Mouse (Mus musculus) testis, postnatal 10 days (tissue): ENCODE results near the gene Fam102a.

Experiments used
- DNase-seq: peaks from one replicate; pipeline ENCODE4 v3.0.0; 2021; ENCODE audit warnings: low spot score

Gene Fam102a

DNA sequence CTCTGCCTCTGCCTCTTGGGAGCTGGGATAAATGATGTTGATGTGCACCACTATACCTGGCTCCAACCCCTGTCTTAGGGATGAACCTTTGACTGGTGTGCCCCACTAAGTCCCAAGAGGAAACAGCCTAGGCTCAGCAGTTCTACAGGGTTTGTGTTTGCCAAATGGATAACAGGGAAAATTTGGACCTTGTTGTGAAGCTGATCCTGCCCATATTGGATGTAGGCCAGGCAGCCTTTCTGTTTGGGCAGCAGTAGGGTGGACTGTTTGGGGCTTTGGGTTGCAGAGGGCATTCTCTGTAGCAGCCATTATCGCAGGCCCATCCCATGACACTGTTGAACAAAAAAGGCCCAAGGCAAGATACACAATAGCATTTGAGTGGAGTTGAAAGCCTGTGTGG, 11.8 kb downstream of the Fam102a start:
- no peak for DNase-seq

GRCm38 (mm10) chr2:32547380-32547779, 12.2 kb downstream of the Fam102a start:
- no peak for DNase-seq

GRCm38 (mm10) chr2:32547964-32548739, 13.0 kb downstream of the Fam102a start:
- no peak for DNase-seq

- no peak for DNase-seq
Observed at GRCm38 (mm10) chr2:32549171-32549570, 14.0 kb downstream of the Fam102a start.

- DNase-seq = peak; percentile 81
Observed at GRCm38 (mm10) chr2:32549764-32550163, 14.6 kb downstream of the Fam102a start.

- DNase-seq = no peak
Observed at GRCm38 (mm10) chr2:32551236-32551635, 16.1 kb downstream of the Fam102a start.

- no peak for DNase-seq
Observed at GRCm38 (mm10) chr2:32553592-32554148, 18.5 kb downstream of the Fam102a start.

GRCm38 (mm10) chr2:32555484-32555883, 20.4 kb downstream of the Fam102a start:
- no peak for DNase-seq

GRCm38 (mm10) chr2:32556019-32556418, 20.9 kb downstream of the Fam102a start:
- no peak for DNase-seq

GRCm38 (mm10) chr2:32559570-32559969, 24.4 kb downstream of the Fam102a start:
- no peak for DNase-seq

DNA sequence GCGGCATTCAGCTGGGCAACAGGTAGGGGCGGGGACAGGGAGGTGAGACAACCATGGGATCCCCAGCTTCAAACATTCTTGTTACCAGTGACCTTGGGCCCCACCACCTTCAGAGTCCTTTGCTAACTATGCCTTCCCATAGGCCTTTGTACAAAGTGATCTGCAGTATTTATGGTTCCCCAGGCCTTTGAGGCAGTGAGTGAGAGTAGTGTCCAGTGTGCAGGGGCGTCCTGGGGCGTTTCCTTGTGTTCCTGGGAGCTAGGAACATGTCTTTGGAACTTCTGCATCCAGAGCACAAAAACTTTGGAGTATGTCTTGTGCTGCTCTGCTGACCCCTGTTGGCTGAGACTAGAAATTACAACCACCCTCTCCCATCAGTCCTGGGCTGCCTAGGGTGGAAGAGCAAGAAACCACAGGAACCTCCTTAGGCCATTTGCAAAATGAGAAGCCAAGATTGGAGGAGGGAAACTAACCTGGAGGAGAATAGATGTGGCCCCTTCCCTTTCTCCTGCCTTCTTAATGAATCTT, 31.5 kb downstream of the Fam102a start:
- peak; percentile 74 for DNase-seq

GRCm38 (mm10) chr2:32568149-32568548, 33.0 kb downstream of the Fam102a start:
- DNase-seq = peak; percentile 69

DNA sequence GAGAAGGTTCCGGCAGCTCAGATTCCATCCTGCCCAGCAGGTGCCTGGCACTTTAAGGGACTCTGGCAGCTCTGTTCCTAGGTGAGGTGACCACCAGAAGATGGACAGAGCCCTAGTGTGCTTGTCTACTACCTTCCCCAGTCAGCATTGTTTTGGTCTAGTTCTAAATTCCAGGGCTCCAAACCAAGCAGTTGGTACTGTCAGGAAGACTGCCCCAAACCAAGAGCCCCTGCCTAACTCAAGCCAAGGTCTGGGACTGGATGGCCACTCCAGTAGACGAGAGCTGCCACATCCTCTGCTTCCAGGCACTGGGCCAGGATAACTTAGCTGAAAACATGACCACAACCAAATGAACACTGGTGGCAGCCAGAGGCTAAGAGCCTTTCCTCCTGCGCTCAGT, 33.8 kb downstream of the Fam102a start:
- no peak for DNase-seq

GRCm38 (mm10) chr2:32570698-32571494, 35.8 kb downstream of the Fam102a start, which contains the start of gene Dpm2:
Gene Dpm2 (plus strand): TSS chr2:32570858.
- DNase-seq = peak; percentile 90

DNA sequence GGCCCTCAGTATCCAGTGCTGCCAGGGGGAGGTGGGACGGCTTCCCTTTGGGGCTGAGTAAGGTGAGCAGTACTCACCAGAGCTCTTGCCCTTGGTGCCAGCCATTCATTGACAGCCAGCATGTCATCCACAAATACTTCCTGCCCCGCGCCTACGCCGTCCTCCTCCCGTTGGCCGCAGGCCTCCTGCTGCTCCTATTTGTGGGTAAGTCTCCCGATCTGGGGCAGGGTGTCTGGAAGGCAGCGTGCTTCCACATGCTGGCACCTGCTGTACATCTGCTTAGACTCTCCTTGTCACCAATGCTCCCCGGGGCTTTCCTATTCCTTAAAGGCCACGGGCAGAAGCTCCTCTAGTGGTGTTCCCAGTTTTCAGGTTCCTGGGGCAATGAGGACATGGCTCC, 37.1 kb downstream of the Fam102a start:
- no peak for DNase-seq

DNA sequence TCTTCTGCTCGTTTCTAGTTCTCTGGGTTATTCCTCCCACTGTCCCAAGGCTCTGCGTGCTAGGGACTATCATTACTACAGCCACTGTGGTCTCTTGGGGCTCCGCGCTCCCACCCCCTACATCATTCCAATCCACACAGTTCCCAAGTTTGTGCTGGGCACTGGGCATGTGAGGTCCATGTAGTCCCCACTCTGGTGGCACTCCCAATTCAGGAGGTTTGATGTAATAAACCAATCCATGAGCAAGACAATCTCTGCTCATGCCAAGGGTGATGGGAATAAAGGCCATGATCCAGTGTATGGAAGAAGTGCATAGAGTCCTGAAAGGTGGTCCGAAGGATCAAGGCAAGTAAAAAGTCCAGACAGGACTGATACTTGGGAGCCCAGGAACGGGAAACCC, 39.4 kb downstream of the Fam102a start, which contains the start of gene Pip5kl1:
TSS of gene Pip5kl1 (plus strand) at position 301 of the 400 bp plus-strand sequence.
- DNase-seq = no peak

DNA sequence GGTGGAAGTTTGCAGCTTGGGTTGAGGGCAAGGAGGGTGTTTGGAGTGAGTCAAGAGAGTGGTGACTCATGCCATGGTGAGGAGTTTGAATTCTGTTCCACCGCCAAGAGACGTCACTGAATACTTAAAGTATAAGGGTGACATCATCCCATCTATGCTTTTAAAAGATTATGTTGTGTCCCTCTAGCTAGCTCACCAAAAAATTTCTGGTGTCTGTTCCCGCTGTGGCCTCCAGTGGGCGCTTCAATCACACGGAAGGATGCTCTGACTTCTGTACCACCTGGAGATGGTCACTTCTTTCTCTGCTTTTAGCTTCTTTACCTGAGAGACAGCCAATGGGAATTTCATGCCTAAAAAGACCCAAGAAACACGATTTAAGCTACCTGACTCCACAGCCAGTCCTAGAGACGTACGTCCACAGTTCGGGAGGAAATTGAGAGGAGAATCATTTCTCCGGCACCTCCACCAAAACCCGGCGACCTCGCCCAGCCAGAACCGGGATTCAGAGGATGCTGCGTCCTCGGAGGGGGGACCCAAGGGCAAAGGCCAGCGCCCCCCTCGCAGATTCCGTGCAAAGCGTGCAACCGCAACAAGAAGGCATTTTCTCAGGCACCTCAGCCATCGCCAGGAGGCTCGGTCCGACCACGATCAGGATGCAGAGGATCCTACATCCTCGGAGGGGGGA, 39.9 kb downstream of the Fam102a start:
- no peak for DNase-seq

DNA sequence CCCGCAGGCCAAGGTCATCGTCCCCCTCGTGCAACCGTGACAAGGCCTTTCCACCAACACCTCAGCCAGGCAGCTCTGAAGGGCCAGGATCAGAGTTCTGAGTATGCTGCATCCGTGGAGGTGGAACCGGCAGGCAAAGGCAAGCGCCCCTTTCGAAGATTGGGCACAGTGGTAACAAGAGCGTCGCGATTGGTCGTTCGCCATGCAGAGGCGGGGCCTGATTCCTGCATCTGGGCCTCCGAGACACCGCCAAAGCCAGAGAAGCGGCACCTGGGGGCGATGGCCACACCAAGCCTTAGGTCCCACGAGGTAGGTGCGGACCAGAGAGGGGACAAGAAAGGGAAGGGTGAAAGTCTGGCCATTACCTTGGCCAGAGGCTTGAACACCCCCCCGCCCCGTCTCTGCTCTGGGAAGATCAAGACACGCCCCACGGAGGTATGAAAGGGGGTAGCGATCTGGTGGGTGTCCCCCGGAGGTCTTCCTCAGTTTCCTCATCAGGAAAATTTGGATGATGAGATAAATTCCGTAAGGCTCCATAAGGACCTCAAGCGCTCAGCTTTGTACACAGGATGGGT, 40.5 kb downstream of the Fam102a start, which contains the start of gene 9430097D07Rik:
TSS of gene 9430097D07Rik (minus strand) at position 99 of the 575 bp plus-strand sequence.
- DNase-seq = no peak

DNA sequence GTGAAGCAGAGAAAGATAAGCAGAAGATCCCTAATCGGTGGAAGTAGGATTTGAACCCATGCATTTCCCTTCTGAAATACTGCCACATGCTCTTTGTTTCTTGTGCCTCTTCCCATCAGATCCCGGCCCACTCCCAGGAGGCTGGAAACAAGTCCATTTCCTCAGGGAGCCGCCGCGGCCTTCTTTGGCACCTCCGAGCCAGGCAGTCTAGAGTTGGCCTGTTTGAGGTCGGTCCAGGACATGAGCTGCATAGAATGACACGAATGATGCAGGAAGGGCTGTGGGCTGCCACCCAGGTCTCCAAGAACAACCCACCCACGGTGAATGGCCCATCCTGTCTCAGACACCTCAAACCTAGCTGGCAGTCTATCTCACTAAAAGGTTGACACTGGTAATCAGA, 41.4 kb downstream of the Fam102a start:
- DNase-seq = no peak

GRCm38 (mm10) chr2:32578146-32579046, 43.3 kb downstream of the Fam102a start:
- peak; percentile 71 for DNase-seq
